Mouse (Mus musculus): ENCODE data around the gene Kcnj14. TPM values are rescaled to one million over a fixed set of nuclear protein-coding genes. Genes with fewer than 3 reads are reported as not detected.
A peak's percentile ranks its signal among the peaks of the same experiment; 100 is the strongest.

Gene Kcnj14
- polyA plus RNA-seq, 1 experiment: 0.08 TPM

GRCm38 (mm10) chr7:45798931-45799330 is 25.7 kb downstream of the Kcnj14 start:
- Histone ChIP-seq H3K4me3 (replicated peaks) (peak overlapping the region; percentile 92), H3K36me3 (replicated peaks; ENCODE audit: low read length) (no peaks in the 10 kb centered on the region), H3K9me3 (no peaks in the 10 kb centered on the region), H3K4me1 (peaks cover 40% of the 10 kb centered on the region), H3K27me3 (replicated peaks) (peaks cover 65% of the 10 kb centered on the region)
- TF ChIP-seq FLI1 (IDR thresholded peaks at IDR 0.05; ENCODE audit: low read length): no peak
- no peak for TF ChIP-seq GATA1 (IDR thresholded peaks at IDR 0.05; ENCODE audit: borderline replicate concordance, low read length)

DNA sequence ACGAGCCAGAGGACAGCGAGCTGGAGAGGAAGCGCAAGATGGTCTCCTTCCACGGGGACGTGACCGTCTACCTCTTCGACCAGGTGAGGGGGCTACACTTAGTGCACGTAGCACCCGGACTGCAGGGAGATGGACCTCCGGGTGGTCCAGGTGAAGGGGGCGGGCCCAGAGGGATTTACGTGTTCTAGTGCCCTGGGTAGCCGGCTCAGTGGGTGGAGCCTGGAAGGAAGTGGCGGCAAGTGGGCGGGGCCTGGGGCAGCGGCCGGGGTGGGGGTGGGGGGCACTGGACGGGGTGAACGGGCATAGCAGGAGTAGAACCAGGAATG is 26.1 kb downstream of the Kcnj14 start:
- H3K9me3 ChIP-seq: no peaks in the 10 kb centered on the region
- H3K27me3 ChIP-seq (replicated peaks): peaks cover 69% of the 10 kb centered on the region
- TF ChIP-seq FLI1 (IDR thresholded peaks at IDR 0.05; ENCODE audit: low read length): no peak
- TF ChIP-seq GATA1 (IDR thresholded peaks at IDR 0.05; ENCODE audit: borderline replicate concordance, low read length): no peak
- peaks cover 40% of the 10 kb centered on the region for H3K4me1 ChIP-seq
- peak overlapping the region; percentile 92 for H3K4me3 ChIP-seq (replicated peaks)
- no peaks in the 10 kb centered on the region for H3K36me3 ChIP-seq (replicated peaks; ENCODE audit: low read length)

- peak overlapping the region; percentile 92 for H3K4me3 ChIP-seq (replicated peaks)
- H3K36me3 ChIP-seq (replicated peaks; ENCODE audit: low read length): no peaks in the 10 kb centered on the region
- peaks cover 74% of the 10 kb centered on the region for H3K27me3 ChIP-seq (replicated peaks)
- TF ChIP-seq GATA1 (IDR thresholded peaks at IDR 0.05; ENCODE audit: borderline replicate concordance, low read length): no peak
- TF ChIP-seq FLI1 (IDR thresholded peaks at IDR 0.05; ENCODE audit: low read length): no peak
- H3K4me1 ChIP-seq: peaks cover 40% of the 10 kb centered on the region
- no peaks in the 10 kb centered on the region for H3K9me3 ChIP-seq
Observed at GRCm38 (mm10) chr7:45797661-45798510, 26.7 kb downstream of the Kcnj14 start.

DNA sequence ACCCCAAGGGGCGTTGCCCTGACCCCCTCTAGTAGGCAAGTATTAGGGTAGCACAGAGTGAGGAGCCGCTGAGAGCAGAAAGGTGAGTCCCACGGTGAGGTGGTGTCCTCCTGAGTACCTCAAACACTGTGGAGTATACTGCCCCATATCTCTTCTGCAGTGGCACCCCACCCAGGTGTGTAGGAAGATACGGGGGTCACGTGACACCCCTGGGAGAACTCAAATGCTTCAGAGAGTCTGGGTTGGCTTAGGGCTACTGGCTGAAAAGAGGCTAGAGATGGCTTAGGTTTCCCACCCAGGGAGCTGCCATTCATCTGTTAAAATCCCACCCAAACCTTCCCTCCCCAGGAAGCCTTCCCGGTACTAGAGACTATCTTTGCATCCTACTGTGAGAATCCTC is 27.6 kb downstream of the Kcnj14 start:
- no peak overlapping the region for H3K4me3 ChIP-seq (replicated peaks)
- H3K4me1 ChIP-seq: peaks cover 43% of the 10 kb centered on the region
- no peaks in the 10 kb centered on the region for H3K9me3 ChIP-seq
- TF ChIP-seq GATA1 (IDR thresholded peaks at IDR 0.05; ENCODE audit: borderline replicate concordance, low read length) (no peak), FLI1 (IDR thresholded peaks at IDR 0.05; ENCODE audit: low read length) (no peak)
- no peaks in the 10 kb centered on the region for H3K36me3 ChIP-seq (replicated peaks; ENCODE audit: low read length)
- peaks cover 82% of the 10 kb centered on the region for H3K27me3 ChIP-seq (replicated peaks)

GRCm38 (mm10) chr7:45794971-45795370 is 29.6 kb downstream of the Kcnj14 start:
- Histone ChIP-seq H3K27me3 (replicated peaks) (peaks cover 92% of the 10 kb centered on the region), H3K36me3 (replicated peaks; ENCODE audit: low read length) (no peaks in the 10 kb centered on the region), H3K9me3 (peaks cover 9% of the 10 kb centered on the region), H3K4me3 (replicated peaks) (no peak overlapping the region), H3K4me1 (peaks cover 27% of the 10 kb centered on the region)
- no peak for TF ChIP-seq FLI1 (IDR thresholded peaks at IDR 0.05; ENCODE audit: low read length)
- no peak for TF ChIP-seq GATA1 (IDR thresholded peaks at IDR 0.05; ENCODE audit: borderline replicate concordance, low read length)

DNA sequence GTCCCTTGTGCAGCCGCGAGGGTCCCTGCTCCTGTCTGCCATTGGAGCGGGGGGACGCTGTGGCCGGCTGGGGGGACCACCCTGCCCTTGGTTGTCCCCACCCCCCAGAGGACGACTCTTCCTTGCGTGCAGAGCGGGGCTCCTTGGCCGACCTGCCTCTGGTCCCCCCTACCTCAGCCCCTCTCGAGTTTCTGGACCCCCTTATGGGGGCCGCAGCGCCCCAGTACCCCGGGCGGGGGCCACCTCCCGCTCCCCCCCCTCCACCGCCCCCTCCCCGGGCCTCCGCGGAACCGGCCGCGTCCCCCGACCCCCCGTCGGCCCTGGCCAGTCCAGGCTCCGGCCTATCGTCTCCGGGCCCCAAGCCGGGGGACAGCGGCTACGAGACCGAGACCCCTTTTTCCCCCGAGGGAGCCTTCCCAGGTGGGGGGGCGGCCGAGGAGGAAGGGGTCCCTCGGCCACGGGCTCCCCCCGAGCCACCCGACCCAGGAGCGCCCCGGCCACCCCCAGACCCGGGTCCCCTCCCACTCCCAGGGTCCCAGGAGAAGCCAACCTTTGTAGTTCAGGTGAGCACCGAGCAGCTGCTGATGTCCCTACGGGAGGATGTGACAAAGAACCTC is 30.5 kb downstream of the Kcnj14 start:
- Histone ChIP-seq H3K36me3 (replicated peaks; ENCODE audit: low read length) (no peaks in the 10 kb centered on the region), H3K4me3 (replicated peaks) (no peak overlapping the region), H3K4me1 (peaks cover 26% of the 10 kb centered on the region), H3K9me3 (peaks cover 12% of the 10 kb centered on the region), H3K27me3 (replicated peaks) (peaks cover 93% of the 10 kb centered on the region)
- no peak for TF ChIP-seq FLI1 (IDR thresholded peaks at IDR 0.05; ENCODE audit: low read length)
- TF ChIP-seq GATA1 (IDR thresholded peaks at IDR 0.05; ENCODE audit: borderline replicate concordance, low read length): no peak

- Histone ChIP-seq H3K4me1 (peaks cover 18% of the 10 kb centered on the region), H3K9me3 (peaks cover 12% of the 10 kb centered on the region), H3K36me3 (replicated peaks; ENCODE audit: low read length) (no peaks in the 10 kb centered on the region), H3K27me3 (replicated peaks) (peaks cover 92% of the 10 kb centered on the region), H3K4me3 (replicated peaks) (no peak overlapping the region)
- TF ChIP-seq GATA1 (IDR thresholded peaks at IDR 0.05; ENCODE audit: borderline replicate concordance, low read length) (no peak), FLI1 (IDR thresholded peaks at IDR 0.05; ENCODE audit: low read length) (no peak)
Observed at GRCm38 (mm10) chr7:45793240-45793639, 31.3 kb downstream of the Kcnj14 start.

- no peak for TF ChIP-seq GATA1 (IDR thresholded peaks at IDR 0.05; ENCODE audit: borderline replicate concordance, low read length)
- TF ChIP-seq FLI1 (IDR thresholded peaks at IDR 0.05; ENCODE audit: low read length): no peak
- Histone ChIP-seq H3K27me3 (replicated peaks) (peaks cover 92% of the 10 kb centered on the region), H3K9me3 (peaks cover 12% of the 10 kb centered on the region), H3K36me3 (replicated peaks; ENCODE audit: low read length) (no peaks in the 10 kb centered on the region), H3K4me3 (replicated peaks) (no peak overlapping the region), H3K4me1 (peaks cover 8% of the 10 kb centered on the region; the same call in 1 of the 2 replicates)
Observed at GRCm38 (mm10) chr7:45791756-45792490, 32.7 kb downstream of the Kcnj14 start.

GRCm38 (mm10) chr7:45790721-45791120 is 33.9 kb downstream of the Kcnj14 start:
- Histone ChIP-seq H3K4me3 (replicated peaks) (no peak overlapping the region), H3K9me3 (peaks cover 12% of the 10 kb centered on the region), H3K36me3 (replicated peaks; ENCODE audit: low read length) (no peaks in the 10 kb centered on the region), H3K27me3 (replicated peaks) (peaks cover 93% of the 10 kb centered on the region), H3K4me1 (peaks cover 20% of the 10 kb centered on the region)
- TF ChIP-seq GATA1 (IDR thresholded peaks at IDR 0.05; ENCODE audit: borderline replicate concordance, low read length) (no peak), FLI1 (IDR thresholded peaks at IDR 0.05; ENCODE audit: low read length) (no peak)
